Mouse (Mus musculus) heart, postnatal 4 days (tissue): ENCODE results near the gene Tjp2. TPM values are rescaled to one million over a fixed set of nuclear protein-coding genes. Genes with fewer than 3 reads are reported as not detected.
"Not testable (repeated sequence)": the region's sequence is repeated elsewhere in the genome, so short reads cannot be mapped to it uniquely, and the experiment has no call there.

Source experiments
- DNase-seq: peaks from one replicate; pipeline ENCODE4 v3.0.0; 2021
- total RNA-seq, 2 experiments: library from RNA; stranded (reverse); gene quantifications; 2 replicates each; pipeline ENCODE4 v1.2.3; 2021

Gene Tjp2
- total RNA-seq, 2 experiments from 2014 or later, result 36.9 to 37.7 TPM

DNA sequence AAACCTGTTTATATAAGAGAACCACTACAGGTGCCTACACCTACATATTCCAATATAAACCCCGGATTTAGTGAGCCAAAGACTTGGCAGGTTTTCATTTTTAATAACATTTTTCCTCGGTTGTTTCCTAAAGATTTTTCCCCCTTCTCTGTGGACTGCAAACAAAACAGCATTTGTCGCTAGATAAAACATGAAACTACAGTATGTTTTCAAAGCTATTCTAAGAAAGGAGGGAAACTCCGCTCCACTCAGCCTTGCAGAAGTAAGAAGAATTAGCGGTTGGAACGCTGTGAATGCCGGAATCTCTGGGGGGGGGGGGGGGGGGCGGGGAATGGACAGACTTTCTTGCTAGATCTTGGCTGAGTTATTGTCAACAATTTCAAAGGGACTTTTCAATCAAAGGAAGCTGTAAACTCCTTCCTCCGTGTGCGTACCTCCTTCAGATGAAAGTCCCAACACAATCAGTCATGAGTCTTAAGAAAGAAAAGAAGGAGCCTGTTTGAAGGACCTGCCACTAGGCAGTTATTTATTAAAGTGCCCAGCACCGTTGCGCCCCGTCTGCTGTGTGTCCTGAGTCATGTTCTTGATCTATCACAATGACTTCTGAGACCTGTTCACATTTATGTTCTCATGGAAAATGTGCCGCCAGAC, 3.9 kb downstream of the Tjp2 start:
- DNase-seq, result no peak

DNA sequence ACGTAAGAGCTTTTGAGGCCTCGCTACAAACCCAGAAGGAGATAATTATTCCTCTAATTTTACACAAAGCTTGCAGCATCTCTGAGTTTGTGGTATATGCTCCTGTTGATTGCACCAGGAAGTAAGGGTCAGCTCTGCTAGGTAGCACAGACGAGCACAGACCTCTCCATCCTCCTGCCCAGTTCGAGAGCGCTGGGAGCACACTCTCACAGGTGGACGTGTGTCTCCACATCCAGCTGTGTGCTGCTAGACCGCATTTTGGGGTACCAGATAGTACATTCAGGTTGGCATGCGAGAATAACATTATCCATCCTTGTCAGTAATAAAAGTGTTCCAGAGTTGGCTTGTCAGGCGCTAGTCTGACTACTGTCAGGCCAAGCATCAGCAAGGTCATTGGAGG, 5.8 kb downstream of the Tjp2 start:
- no peak for DNase-seq

DNA sequence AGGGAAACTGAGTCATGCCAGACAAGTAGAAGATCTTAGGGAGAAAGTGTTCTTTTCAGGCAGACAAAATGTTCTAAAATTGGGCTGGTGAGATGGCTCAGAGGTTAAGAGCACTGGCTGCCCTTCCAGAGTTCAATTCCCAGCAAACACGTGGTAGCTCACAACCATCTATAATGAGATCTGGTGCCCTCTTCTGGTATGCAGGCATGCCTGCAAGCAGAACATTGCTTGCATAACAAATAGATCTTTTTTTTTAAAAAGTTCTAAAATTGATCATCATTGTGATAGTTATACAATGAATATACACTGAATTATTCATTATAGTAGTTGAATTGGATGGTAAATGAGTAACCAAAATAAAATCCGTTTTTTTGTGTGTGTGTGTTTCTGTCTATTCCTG, 6.5 kb downstream of the Tjp2 start:
- no peak for DNase-seq

DNA sequence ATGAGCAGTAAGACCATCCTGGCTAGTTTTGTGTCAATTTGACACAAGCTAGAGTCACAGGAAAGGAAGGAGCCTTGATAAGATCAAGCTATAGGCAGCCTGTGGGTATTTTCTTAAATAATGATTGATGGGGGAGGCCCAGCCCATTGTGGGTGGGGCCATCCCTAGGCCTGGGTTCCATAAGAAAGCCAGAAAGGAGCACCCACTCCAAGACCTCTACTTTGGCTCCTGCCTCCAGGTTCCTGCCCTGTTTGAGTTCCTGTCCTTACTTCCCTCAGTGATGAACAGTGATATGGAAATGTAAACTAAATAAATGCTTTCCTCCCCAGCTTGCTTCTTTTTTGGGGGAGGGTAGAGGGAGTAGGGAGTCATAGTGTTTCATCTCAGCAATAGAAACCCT, 7.0 kb downstream of the Tjp2 start:
- no peak for DNase-seq

DNA sequence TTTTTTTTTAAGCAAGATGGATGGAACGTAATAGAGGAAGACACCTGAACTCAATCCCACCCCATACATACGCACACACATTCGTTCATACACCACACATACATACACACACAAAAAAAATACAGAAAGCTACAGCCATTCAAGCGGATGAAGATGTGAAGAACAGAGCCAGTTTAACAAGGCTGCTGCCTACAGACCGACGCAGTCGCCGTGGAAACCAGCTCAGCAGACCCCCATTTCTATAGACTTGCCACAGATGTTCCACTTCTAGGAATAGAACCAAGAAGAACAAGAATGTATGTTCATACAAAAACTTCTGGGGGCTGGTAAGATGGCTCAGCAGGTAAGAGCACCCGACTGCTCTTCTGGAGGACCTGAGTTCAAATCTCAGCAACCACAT, 8.1 kb downstream of the Tjp2 start:
- DNase-seq, result no peak

DNA sequence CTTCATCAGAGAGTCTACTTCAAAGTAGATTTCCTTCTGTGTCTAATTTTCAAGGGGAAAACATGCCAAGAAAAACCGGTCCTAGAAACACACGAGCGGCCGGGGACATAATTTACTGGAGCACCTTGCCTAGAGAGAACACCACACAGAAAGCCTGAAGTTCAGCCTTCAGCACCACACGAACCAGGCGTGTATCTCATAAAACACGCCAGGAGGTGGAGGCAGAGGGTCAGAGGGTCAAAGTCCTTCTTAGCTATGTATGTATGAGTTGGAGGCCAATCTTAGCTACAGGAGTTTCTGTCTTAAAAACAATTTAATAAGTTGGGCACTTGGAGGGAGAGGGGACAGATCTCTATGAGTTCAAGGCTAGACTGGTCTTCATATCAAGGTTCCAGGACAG, 9.9 kb downstream of the Tjp2 start:
- no peak for DNase-seq

DNA sequence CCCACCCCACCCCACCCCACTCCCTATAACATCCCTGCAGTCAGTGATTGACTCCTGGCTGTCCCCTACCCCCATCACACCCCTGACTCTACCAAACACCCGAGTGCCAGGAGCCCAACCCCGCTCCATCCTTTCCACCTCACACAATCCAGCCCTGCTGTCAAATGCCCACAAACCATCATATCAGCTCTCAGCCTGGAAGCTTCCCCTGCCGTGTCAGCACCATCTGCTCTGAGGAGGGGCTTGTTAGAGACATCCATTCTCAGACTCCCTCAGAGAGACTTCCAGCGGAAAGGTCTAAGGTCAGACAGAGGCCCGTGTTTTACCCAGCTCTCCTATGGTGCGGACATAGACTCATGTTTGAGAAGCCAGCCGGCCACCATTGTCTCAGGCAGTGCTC, 11.5 kb downstream of the Tjp2 start:
- DNase-seq, result peak; percentile 22

DNA sequence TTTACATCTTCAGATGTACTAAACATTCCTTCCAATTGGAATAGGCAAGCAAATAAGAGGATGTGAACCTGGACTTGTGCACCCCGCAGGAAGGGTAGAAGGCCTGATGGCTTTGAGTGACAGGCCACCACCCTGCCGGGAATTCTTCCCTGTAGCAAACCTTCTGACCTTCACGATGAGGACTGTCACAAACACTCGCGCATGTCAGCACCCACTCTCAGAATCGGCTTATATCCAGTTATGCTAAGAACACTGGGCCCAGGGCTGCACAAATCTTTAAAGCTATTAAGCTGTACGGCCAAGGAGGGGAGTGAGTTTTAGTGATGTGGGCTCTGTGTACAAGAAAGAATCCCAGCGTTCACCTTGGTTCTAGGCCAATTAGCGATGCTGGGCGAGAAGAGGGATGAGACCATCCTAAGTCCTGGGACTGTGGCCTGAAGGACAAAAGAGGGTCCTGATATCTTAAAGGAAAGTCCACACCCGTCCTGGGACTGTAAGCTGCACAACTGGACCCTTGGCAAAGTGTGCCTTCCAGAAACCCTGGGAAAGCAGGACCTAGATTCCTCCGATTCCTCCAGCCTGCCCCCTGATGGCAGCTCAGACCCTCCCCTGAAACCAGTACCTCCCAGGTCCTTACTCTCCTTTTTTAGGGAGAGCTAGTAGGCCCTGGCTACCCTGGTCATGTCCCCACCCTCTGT, 12.1 kb downstream of the Tjp2 start:
- DNase-seq, result peak; percentile 64

DNA sequence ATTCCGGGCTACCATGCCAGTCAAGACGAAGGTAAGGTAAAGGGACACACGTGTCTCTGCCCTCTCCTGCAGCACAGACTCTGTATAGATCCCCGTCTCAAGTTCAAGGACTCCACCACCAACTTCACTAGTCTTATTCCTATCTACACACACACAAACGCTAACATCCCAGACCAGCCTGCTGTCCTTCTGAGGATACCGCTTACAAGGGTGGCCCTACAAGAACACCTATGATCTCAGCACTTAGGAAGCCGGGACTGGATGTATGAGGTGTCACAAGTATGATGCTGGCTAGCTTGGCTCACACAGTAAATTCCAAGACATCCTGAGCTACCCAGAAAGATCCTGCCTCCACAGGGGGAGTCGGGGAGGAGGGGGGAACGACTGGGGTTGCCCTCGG, 13.7 kb downstream of the Tjp2 start:
- DNase-seq, result no peak

DNA sequence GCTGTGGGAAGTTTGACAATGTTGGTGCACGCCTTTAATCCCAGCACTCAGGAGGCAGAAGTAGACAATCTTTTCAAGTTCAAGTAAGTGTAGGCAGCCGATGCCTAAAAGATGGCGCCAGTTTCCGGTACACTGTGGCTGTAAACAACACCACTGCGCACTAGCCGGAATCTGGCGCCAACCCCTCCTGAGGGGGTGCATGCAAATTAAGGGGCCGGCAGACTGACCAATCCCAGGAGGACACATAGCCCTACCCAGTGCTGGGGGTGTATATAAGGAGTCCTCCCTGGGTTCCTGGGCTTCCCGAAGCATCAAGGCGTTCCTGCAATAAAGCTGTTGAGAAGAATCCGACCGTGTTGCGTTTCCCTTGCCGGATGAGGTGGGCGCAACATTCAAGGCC, 15.3 kb downstream of the Tjp2 start:
- DNase-seq, result no peak

DNA sequence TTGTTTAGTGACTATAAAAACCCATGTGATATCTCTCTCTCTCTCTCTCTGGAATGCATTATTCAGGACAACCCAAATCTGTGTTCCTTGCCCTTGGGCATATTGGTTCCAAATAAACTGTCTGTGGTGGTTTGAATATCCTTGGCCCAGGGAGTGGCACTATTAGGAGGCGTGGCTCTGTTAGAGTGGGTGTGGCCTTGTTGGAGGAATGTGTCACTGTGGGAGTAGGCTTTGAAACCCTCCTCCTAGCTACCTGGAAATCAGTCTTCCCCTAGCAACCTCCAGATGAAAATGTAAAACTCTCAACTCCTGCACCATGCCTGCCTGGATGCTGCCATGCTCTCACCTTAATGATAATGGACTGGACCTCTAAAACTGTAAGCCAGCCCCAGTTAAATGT, 16.9 kb downstream of the Tjp2 start:
- DNase-seq, result no peak

DNA sequence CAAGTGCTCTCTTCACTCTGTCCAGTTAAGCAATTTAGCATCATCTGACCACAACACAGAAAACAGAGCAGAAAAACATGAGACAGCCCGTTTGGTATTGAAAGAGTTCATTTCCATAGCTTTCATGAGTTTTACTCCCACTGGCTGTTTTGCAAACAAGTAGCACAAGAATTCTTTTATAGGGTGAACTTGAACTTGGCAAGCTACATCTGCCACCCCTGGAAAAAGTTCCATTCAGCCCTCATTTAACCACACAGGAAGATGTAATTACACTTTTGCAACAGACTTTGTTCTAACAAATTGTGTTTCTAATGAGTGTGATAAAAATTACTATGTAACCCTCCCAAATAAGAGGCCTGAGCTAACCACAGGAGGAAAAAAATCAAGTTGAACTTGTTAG, 19.8 kb downstream of the Tjp2 start:
- no peak for DNase-seq

DNA sequence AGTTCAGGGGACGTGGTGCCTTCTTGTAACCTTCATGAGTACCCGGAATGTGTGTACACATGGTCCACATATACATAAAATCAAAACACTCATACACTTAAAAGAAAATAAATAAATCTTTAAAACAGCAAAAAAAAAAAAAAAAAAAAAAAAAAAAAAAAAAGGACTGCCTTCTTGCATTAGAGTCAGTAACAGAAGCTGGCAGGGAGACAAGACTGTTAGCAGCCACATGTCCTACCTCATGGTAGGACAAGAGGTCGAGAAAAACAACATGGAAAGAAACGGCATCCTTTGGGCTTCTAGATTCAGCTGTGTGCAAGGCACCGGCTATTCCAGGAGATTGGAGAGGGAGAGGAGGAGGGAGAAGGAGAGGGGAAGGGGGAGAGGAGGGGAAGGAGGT, 23.0 kb downstream of the Tjp2 start:
- DNase-seq, result no peak

DNA sequence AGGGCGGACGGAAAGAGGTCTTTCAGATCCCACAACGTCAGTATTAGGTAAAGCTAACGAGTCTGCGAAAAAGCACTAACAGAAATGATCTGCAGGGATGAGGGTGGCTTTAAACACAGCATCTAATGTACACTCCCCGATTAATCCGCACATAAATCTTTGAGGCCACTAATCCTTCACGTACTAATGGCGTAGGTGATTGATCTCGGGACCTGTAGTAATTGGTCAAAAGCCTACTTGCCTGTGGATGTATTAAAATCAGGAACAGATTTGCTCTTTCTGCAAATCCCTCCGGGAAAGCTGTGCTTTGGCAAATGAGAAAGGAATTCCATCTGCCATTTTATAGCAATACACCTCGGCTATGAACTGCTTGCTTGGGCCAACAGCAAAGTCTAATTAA, 24.3 kb downstream of the Tjp2 start:
- DNase-seq, result no peak

DNA sequence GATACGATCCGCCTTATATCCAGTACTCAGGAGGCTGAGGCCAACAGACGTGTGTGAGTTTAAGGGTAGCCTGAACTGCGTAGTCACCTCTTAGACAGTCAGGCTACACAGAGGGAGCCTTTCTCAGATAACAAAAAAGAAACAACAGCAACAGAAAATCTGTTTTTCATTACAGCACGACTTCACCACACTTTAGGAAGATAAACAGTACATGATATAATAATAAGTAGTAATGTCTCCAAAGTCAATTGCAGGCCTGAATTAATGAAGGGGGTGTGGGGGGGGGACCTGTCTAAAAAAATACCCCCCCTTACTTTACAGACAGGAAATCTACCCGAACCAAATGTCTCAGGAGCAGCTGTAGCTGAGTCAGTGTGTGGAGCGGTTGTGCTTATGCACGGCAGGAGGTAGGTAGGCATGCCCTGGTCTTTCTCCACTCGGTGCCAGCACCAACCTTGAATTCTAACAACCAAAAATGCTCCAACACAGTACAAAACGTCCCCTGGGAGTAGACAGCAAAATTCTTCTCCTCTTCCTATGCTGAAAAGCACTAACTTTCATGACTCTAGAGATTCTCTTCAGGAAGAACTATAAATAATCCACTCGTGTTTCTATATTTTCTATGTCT, 26.0 kb downstream of the Tjp2 start:
- DNase-seq, result no peak

DNA sequence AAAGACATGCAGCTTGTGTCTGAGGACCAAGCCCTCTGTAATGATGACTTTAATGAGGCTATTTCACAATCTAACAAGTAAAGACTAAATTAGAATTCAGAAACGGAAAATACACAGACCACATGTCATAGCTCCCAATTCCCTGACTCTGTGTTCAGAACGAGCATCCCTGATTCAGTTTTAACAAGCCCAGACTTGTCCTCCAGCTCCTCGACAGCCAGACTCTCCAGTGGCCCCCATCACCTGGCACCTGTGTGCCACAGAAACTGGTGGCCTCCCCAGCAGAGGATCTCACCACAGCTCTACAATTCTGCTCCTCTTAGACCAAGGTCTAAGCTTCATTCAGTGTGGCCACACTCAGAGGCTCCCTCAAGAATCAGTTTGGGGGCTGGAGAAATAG, 27.5 kb downstream of the Tjp2 start:
- DNase-seq, result no peak

DNA sequence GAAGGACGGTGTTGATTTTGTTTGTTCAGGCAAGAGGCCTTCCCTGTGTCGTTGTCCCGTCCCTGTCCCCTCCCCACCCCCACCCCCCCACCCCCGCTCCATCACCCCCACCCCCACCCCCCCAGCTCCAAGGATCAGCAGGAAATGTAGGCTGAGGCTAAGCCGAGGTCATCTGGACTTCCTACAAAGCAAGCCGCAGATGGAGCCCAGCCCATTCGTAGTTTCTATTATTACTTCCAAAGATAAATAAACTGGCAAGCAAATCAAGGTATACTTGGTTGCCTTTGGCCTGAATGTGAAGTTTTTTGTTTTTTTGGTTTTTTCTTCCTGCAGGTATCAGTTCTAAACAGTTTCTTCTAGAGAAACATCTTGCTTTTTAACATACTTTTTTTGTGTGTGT, 29.6 kb downstream of the Tjp2 start:
- DNase-seq, result no peak

DNA sequence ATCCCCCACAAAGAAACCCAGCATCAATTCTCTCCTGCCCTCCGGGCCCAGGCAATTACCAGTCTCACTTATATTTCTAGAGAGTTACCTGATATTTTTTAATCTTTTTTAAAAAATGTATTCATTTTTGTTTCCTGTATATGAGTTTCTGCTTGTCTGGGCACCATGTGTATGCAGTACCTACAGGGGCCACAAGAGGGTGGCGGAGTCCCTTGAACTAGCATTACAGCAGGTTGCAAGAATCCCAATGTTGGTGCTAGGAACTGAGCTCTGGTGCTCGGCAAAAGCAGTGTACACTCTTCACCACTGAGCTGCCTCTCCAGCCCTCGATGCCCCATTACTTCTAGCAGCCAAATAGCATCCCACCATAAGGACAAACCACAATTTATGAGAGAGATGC, 30.6 kb downstream of the Tjp2 start:
- DNase-seq, result peak; percentile 41

DNA sequence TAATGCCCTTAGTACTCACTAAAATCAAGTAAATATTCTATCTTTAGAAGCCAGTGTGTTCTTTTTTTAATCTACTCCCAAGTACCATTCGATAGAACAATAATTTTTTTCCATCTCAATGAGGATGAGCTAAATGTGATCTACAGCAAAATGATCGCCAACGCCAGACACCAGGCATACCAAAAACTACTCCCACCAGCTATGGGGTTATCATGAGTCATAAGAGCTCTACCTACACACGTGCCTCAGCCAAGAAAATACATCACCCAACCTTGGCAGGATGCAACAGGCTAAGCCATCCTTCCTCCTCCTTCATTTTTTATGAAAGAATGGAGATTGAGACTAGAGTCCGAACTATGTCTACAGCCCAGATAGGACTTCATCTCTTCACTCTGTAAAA, 31.9 kb downstream of the Tjp2 start:
- no peak for DNase-seq

DNA sequence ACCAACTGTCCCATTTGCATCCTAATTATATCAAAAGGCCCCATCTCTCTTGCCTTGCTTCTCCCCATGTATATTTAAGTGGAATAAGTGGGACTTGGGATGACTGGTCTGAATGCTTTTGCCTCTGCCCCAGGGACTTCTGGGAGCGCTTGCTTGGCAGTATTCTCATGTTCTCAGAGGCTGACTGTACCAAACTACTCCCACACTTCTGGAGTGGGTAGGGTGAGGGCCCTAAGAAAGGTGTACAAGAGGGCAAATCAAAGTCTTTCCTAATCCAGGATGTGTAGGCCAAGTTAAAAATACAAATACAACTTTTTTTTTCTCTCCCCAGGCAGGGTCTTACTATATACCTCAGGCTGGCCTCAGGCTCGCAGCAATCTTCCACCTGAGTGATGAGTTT, 37.0 kb downstream of the Tjp2 start:
- no peak for DNase-seq

DNA sequence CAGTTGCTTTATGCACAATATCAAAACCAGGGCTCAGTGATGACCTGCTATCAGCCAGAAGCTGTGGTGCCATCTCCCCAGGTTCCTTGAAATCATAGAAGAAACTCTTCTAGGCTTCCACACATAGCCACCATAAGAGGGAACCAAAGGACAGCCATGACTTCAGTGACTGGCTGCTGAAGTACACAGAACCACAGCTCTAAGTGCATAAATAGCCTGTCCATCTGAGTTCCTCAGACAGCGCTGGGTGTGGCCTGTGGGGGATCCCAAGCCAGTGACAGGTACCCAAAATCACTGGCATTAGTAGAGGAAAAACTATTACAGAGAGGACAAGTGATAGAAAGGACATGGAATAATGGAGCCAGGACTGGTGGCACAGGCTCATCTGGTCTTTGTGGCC, 37.5 kb downstream of the Tjp2 start:
- not testable (repeated sequence) for DNase-seq

DNA sequence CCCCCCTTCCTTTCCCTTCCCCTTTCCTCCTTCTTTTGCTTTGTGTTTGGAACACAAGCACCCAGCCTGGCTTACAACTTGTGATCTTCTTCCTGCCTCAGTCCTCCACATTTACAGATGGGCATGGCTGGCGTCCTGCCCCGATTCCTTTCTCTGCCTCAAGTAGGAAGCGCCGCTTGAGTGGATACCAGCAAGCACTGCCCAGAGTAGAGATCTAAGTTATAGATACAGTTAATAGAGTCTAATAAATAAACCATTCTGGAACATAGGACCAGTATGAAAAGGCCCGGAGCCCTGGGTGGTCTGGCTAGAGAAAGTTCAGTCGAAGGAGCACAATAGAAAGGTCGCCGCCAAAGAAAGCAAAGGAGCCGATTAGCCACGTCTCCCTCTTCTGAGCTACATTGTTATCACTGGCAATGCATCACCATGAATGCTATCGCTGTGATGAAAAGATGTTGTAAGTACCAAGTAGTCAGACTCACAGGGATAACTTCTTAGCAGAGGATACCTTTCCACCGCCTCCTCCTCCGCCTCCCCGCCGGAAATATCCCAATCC, 41.1 kb downstream of the Tjp2 start:
- no peak for DNase-seq

DNA sequence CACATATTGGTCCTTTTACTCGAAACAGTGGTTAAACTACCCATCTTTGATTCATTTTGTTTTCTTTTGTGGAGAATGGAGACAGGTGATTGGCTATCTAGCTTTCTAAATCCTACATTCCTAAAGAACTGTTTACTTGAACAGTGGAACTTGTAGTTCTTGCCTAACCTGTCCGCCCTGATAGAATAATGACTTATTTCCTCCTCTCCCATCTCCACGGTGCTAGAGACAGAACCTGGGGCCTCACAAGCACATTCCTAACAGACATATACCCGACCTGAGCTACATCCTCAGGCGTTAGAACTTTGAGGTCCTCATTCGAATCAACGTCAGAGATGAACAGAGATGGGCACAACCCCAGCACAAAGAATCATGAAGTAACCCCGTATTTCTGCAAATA, 44.4 kb downstream of the Tjp2 start:
- no peak for DNase-seq

DNA sequence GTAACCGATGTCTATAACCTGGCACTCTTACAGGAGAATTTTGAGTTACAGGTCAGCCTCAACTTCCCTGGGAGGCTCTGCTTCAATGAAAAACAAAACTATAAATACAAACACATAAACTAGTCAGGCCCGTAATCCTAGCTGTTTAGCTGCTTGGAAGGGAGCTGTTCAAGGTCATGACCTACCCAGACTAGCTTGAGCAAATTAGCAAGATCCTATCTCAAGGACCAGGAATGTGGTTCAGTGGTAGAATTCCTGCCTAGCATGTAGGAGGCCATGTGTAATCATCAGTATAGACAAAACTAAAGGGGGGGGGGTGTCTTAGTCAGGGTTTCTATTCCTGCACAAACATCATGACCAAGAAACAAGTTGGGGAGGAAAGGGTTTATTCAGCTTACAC, 46.7 kb downstream of the Tjp2 start:
- no peak for DNase-seq
